In the genomic region with DNA sequence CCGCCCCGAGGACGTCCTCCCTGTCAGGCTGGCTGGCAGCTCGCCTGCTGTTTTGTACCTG, we compare ENCODE assay signal across 8 mouse cellular contexts. TPM values are rescaled to one million over a fixed set of nuclear protein-coding genes. Genes with fewer than 3 reads are reported as not detected.
DNase-seq lines count a peak whose midpoint lies in the region; ATAC-seq and TF ChIP-seq lines count a peak whose summit lies in the region.
"Not testable (repeated sequence)": the region's sequence is repeated elsewhere in the genome, so short reads cannot be mapped to it uniquely, and the experiment has no call there.

A gene (plus strand): TSS at position 14 of the 61 bp plus-strand sequence.

- in situ Hi-C loops in ES-E14 (cut with MboI; ENCODE audit: low sequenced_read_pairs in 2 of 2, unreplicated experiment in 2 of 2), result not testable (repeated sequence)

- not testable (repeated sequence) for DNase-seq in ES-E14 (ENCODE audit: low read depth, low spot score); gastrocnemius, postnatal 36 days; kidney, postnatal 0 days (ENCODE audit: low spot score); midbrain, embryonic 10.5 days (ENCODE audit: low spot score)

- peak within 1 kb of the TSS; percentile 81 for H3K9ac ChIP-seq in ES-E14 (ENCODE audit: insufficient read depth, low read depth, low read length, poor library complexity, severe bottlenecking)
- H3K9ac ChIP-seq in kidney, postnatal 0 days (ENCODE audit: low read depth, low read length), result peak within 1 kb of the TSS; percentile 52; the same call in 1 of the 2 replicates
- H3K9ac ChIP-seq in limb, embryonic 13.5 days, result peak within 1 kb of the TSS; percentile 68
- peak within 1 kb of the TSS; percentile 36; the same call in 1 of the 2 replicates for H3K9ac ChIP-seq in stomach, embryonic 14.5 days (replicated peaks; ENCODE audit: low read depth, low read length)

- H3K4me3 ChIP-seq in ES-E14 (ENCODE audit: insufficient read depth in 1 of 2, low read depth in 1 of 2, low read length in 2 of 2, poor library complexity in 1 of 2, severe bottlenecking in 1 of 2), result peak within 1 kb of the TSS; percentile 64 to 77
- peak within 1 kb of the TSS; percentile 69 for H3K4me3 ChIP-seq in embryonic fibroblast, embryonic 13.5 days (ENCODE audit: insufficient read depth, low read length)
- H3K4me3 ChIP-seq in kidney, postnatal 0 days (replicated peaks; ENCODE audit: low read depth, low read length), result peak within 1 kb of the TSS; percentile 42
- peak within 1 kb of the TSS; percentile 50 for H3K4me3 ChIP-seq in limb, embryonic 13.5 days
- peak within 1 kb of the TSS; percentile 59 for H3K4me3 ChIP-seq in midbrain, embryonic 10.5 days
- peak within 1 kb of the TSS; percentile 38 for H3K4me3 ChIP-seq in stomach, embryonic 14.5 days (ENCODE audit: low read depth, low read length)

- ATAC-seq in hematopoietic stem cell, adult 5-6 weeks (replicated peaks in 1 of 2; ENCODE audit: insufficient read depth in 1 of 2, low FRiP score in 2 of 2, low TSS enrichment in 1 of 2, low read depth in 1 of 2, poor library complexity in 2 of 2, severe bottlenecking in 2 of 2); kidney, postnatal 0 days (replicated peaks; ENCODE audit: low FRiP score, low read depth); limb, embryonic 13.5 days (ENCODE audit: low FRiP score, low read depth); stomach, embryonic 14.5 days (ENCODE audit: insufficient number of reproducible peaks, insufficient read depth, low FRiP score, low read depth): not testable (repeated sequence)

- intact Hi-C loops in gastrocnemius, postnatal 36 days (cut with DNase I), result not testable (repeated sequence)

- H3K27ac ChIP-seq in ES-E14 (ENCODE audit: insufficient read depth, low read depth, low read length, poor library complexity, severe bottlenecking), result not testable (repeated sequence)
- H3K27ac ChIP-seq in embryonic fibroblast, embryonic 13.5 days (ENCODE audit: insufficient read depth, low read length), result peak within 1 kb of the TSS; percentile 49
- H3K27ac ChIP-seq in kidney, postnatal 0 days, result peak within 1 kb of the TSS; percentile 86
- peak within 1 kb of the TSS; percentile 79 for H3K27ac ChIP-seq in limb, embryonic 13.5 days
- peak within 1 kb of the TSS; percentile 83 for H3K27ac ChIP-seq in midbrain, embryonic 10.5 days (replicated peaks)
- peak within 1 kb of the TSS; percentile 67 for H3K27ac ChIP-seq in stomach, embryonic 14.5 days (ENCODE audit: low read length)

- peak within 1 kb of the TSS; percentile 68 for H3K4me2 ChIP-seq in kidney, postnatal 0 days (ENCODE audit: low read length)
- H3K4me2 ChIP-seq in limb, embryonic 13.5 days (replicated peaks), result peak within 1 kb of the TSS; percentile 72
- peak within 1 kb of the TSS; percentile 53 for H3K4me2 ChIP-seq in stomach, embryonic 14.5 days (replicated peaks; ENCODE audit: low read depth, low read length)

- TF ChIP-seq CTCF in embryonic fibroblast, embryonic 13.5 days (IDR thresholded peaks at IDR 0.05; ENCODE audit: borderline replicate concordance, insufficient read depth, low read length); kidney, postnatal 0 days (IDR thresholded peaks at IDR 0.05; ENCODE audit: low read depth): not testable (repeated sequence)

- WGBS in kidney, postnatal 0 days, result no CpG with 5 or more reads among the region's 4 CpGs
- WGBS in limb, embryonic 13.5 days, result 0% methylated on average over 3 of the region's 4 CpGs
- WGBS in midbrain, embryonic 10.5 days, result 0% methylated on average over 3 of the region's 4 CpGs
- 0% methylated on average over 1 of the region's 4 CpGs for WGBS in stomach, embryonic 14.5 days

- not testable (repeated sequence) for TF ChIP-seq POLR2A in embryonic fibroblast, embryonic 13.5 days (IDR thresholded peaks at IDR 0.05; ENCODE audit: low read depth, low read length)

- not testable (repeated sequence) for H3K27me3 ChIP-seq in kidney, postnatal 0 days (ENCODE audit: insufficient read depth, low read length); limb, embryonic 13.5 days; midbrain, embryonic 10.5 days (ENCODE audit: low read depth, poor library complexity, severe bottlenecking); stomach, embryonic 14.5 days (ENCODE audit: control insufficient read depth, insufficient read depth, low read length)

- not testable (repeated sequence) for H3K36me3 ChIP-seq in ES-E14 (ENCODE audit: control insufficient read depth, insufficient read depth, low read length, poor library complexity, severe bottlenecking); kidney, postnatal 0 days (ENCODE audit: insufficient read depth, low read length); limb, embryonic 13.5 days; midbrain, embryonic 10.5 days; stomach, embryonic 14.5 days (ENCODE audit: control insufficient read depth, insufficient read depth, low read length)

- not testable (repeated sequence) for H3K9me3 ChIP-seq in ES-E14 (ENCODE audit: control insufficient read depth, insufficient read depth, low read depth, low read length); kidney, postnatal 0 days (replicated peaks; ENCODE audit: low read length); limb, embryonic 13.5 days; midbrain, embryonic 10.5 days (replicated peaks); stomach, embryonic 14.5 days (ENCODE audit: control insufficient read depth, low read depth, low read length)

- not testable (repeated sequence) for H3K4me1 ChIP-seq in ES-E14 (ENCODE audit: control insufficient read depth in 2 of 2, insufficient read depth in 2 of 2, low read length in 2 of 2, poor library complexity in 1 of 2); embryonic fibroblast, embryonic 13.5 days (ENCODE audit: control insufficient read depth, insufficient read depth, low read length); kidney, postnatal 0 days (replicated peaks; ENCODE audit: insufficient read depth, low read length); limb, embryonic 13.5 days; midbrain, embryonic 10.5 days; stomach, embryonic 14.5 days (ENCODE audit: control insufficient read depth, insufficient read depth, low read length)

RNA-seq across cellular contexts. Expression of the gene that starts here (rescaled TPM):
- 1.7 and 3.1 TPM in 2 replicates for total RNA-seq in ES-E14 (2012; rRNA removed)
- 4.4 and 5.5 TPM in 2 replicates for polyA plus RNA-seq in embryonic fibroblast, embryonic 13.5 days (2011; ENCODE audit: insufficient read length, low read depth, missing spikeins)
- 10 to 100 TPM; 13.1 to 23.9 TPM for total RNA-seq in gastrocnemius, postnatal 36 days (2021)
- 10.9 and 13.2 TPM in 2 replicates for total RNA-seq in hematopoietic stem cell, adult 5-6 weeks (2017)
- 6.4 and 7.1 TPM in 2 replicates for polyA plus RNA-seq in kidney, postnatal 0 days (2015; fragmentation: Nextera tagmentation; extraction: Ambion mirVana)
- polyA plus RNA-seq in limb, embryonic 13.5 days (2015; fragmentation: Nextera tagmentation; extraction: Ambion mirVana), result 8.5 and 10.5 TPM in 2 replicates
- 6.0 and 6.4 TPM in 2 replicates for polyA plus RNA-seq in midbrain, embryonic 10.5 days (2016; fragmentation: Nextera tagmentation; extraction: Ambion mirVana)
- 9.9 and 11.6 TPM in 2 replicates for polyA plus RNA-seq in stomach, embryonic 14.5 days (2014; fragmentation: Nextera tagmentation; extraction: Ambion mirVana)
